Mouse (Mus musculus) forebrain, embryonic 12.5 days (tissue): ENCODE data around the gene Gm13697. TPM values are rescaled to one million over a fixed set of nuclear protein-coding genes. Genes with fewer than 3 reads are reported as not detected.
A peak's percentile ranks its signal among the peaks of the same experiment; 100 is the strongest.
"Not testable (repeated sequence)": the region's sequence is repeated elsewhere in the genome, so short reads cannot be mapped to it uniquely, and the experiment has no call there.

Experiments used
- ATAC-seq: fragments of 200-750 bp; cut with Nextera tagmentation; 2 replicates; pipeline ENCODE4 v1.8.0; 2017; ENCODE audit warnings: moderate TSS enrichment; ENCODE audit not compliant: low FRiP score
- H3K27ac ChIP-seq: fragments of 300-500 bp; sonication (generic); 2 replicates; pipeline ENCODE4 v1.5.1; 2016; ENCODE audit warnings: mild to moderate bottlenecking
- H3K27me3 ChIP-seq: fragments of 300-500 bp; sonication (generic); 2 replicates; pipeline ENCODE4 v1.6.1; 2016; ENCODE audit warnings: mild to moderate bottlenecking
- H3K36me3 ChIP-seq: fragments of 300-500 bp; sonication (generic); replicated peaks from 2 replicates; pipeline ENCODE4 v1.6.1; 2016; ENCODE audit warnings: mild to moderate bottlenecking
- H3K4me1 ChIP-seq: fragments of 300-500 bp; sonication (generic); 2 replicates; pipeline ENCODE4 v1.6.1; 2016
- H3K4me2 ChIP-seq: fragments of 300-500 bp; sonication (generic); 2 replicates; pipeline ENCODE4 v1.6.1; 2016; ENCODE audit warnings: mild to moderate bottlenecking, moderate library complexity
- H3K4me3 ChIP-seq: fragments of 300-500 bp; sonication (generic); replicated peaks from 2 replicates; pipeline ENCODE4 v1.5.1; 2016; ENCODE audit warnings: mild to moderate bottlenecking
- H3K9ac ChIP-seq: fragments of 300-500 bp; sonication (generic); 2 replicates; pipeline ENCODE4 v1.6.1; 2016; ENCODE audit warnings: mild to moderate bottlenecking
- H3K9me3 ChIP-seq: fragments of 300-500 bp; sonication (generic); 2 replicates; pipeline ENCODE4 v1.6.1; 2016
- WGBS: fragments of 180-500 bp; shearing (Covaris S2); methylation state at CpG from one replicate; pipeline ENCODE4 v1.1.7; 2016; 5-methylcytosine and 5-hydroxymethylcytosine counted together
- polyA plus RNA-seq: library from polyadenylated mRNA; unstranded; fragments of >200 nt; fragmentation: Nextera tagmentation; extraction: Ambion mirVana; gene quantifications from 2 replicates; pipeline ENCODE4 v1.2.1, GENCODE M21; 2016

Gene Gm13697
- not detected in 2 replicates for polyA plus RNA-seq

DNA sequence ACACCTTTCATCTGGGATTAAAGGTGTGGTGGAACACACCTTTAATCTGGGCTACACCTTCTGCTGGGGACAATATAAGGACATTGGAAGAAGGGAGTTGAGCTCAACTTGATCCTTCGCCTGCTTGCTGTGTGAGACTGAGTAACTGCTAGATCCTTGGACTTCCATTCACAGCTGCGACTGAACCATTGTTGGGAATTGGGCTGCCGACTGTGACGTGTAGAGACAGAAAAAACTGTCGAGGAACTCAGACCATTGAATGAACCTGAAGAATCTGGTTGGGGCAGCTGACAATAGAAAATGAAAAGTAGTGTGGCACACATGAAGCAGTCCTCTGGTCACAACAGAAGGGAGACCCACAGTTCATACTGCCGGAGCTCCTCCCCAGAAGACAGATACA is at the start of gene Gm13697:
Gene Gm13697 (plus strand): TSS at position 301 of the 400 bp plus-strand sequence.
- H3K36me3 ChIP-seq, H3K9ac ChIP-seq, H3K9me3 ChIP-seq, H3K27ac ChIP-seq, H3K4me1 ChIP-seq, H3K27me3 ChIP-seq, H3K4me3 ChIP-seq, ATAC-seq, H3K4me2 ChIP-seq: not testable (repeated sequence)
- WGBS, result no CpG with 5 or more reads among the region's 6 CpGs

DNA sequence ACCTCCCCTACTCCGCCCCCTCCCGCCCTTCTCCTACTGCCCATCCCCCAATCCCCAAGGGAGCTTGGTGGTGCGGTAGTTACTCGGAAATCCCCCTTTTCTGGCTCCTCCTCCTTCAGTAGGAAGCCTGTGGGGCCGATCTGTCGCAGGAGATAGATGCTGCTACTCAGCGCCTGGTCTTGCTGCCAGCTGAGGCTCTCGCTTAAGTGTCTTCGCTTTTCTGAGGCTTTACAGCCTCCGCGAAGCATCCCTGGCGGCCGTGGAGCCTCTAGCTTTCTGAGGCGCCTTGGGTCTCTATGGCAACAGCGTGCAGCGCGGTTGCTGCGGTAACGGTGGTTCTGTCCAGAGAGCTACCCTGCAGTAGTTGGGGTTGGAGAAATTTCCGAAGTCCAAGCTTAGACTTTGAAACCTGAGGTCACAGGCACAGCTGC is 43.6 kb upstream of the Gm13697 start, which contains the start of gene Zswim2:
Gene Zswim2 (minus strand): TSS at position 298 of the 431 bp plus-strand sequence.
- H3K4me2 ChIP-seq, result peak within 1 kb of the TSS; percentile 51
- peak; percentile 98 for ATAC-seq
- no peaks in the 10 kb centered on the region for H3K36me3 ChIP-seq
- H3K27me3 ChIP-seq, result no peaks in the 10 kb centered on the region
- WGBS, result under 1% methylated on average over 20 of the region's 20 CpGs
- H3K9ac ChIP-seq, result no peak within 1 kb of the TSS
- peaks cover 4% of the 10 kb centered on the region; the same call in 1 of the 2 replicates for H3K4me1 ChIP-seq
- H3K4me3 ChIP-seq, result peak within 1 kb of the TSS; percentile 35
- H3K9me3 ChIP-seq, result no peaks in the 10 kb centered on the region
- peak within 1 kb of the TSS; percentile 5; the same call in 1 of the 2 replicates for H3K27ac ChIP-seq

DNA sequence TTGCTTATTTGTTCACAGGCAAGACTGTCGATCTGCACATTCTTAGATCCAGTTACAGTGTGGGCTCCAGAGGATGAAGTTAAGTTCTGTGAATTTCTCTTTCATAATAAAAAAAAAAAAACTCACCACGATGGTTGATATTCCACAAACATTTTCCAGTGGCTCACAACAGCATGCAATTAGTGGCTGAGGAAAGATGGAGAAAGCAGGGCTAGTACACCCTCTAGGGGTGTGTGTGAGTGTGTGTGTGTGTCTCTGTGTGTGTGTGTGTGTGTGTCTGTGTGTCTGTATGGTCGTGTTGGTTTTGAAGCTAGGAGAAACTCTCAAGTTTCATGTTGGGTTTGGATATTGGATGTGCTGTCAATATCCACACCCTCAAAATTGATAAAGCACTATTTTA is 43.2 kb upstream of the Gm13697 start:
- Histone ChIP-seq H3K4me2 (peak overlapping the region; percentile 51), H3K27me3 (no peaks in the 10 kb centered on the region), H3K4me3 (peak overlapping the region; percentile 35), H3K9ac (no peak overlapping the region), H3K4me1 (peaks cover 4% of the 10 kb centered on the region; the same call in 1 of the 2 replicates), H3K36me3 (no peaks in the 10 kb centered on the region), H3K9me3 (no peaks in the 10 kb centered on the region), H3K27ac (no peak overlapping the region)
- ATAC-seq, result peak; percentile 53; the same call in 1 of the 2 replicates
- 45% methylated on average over 3 of the region's 3 CpGs for WGBS

DNA sequence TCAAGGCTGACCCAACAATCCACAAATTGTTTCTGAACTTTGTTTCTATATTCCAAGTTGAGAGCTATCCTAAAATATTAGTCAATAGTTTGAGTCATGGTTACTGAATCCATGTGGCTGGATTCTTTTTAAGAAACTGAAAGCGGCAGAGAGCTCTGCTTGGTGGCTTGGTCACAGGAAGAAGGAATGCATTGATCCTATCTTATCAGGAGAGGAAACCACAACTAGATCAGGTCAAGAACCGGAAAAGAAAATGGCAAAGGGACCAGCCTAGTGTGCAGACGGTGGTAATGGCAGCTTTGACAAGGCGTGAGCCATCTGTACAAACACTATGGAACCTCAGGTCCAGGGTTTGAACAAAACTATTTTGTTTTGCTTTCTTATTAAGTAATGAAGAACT is 42.8 kb upstream of the Gm13697 start:
- Histone ChIP-seq H3K4me3 (no peak overlapping the region), H3K27me3 (no peaks in the 10 kb centered on the region), H3K4me2 (no peak overlapping the region), H3K9ac (no peak overlapping the region), H3K36me3 (no peaks in the 10 kb centered on the region), H3K9me3 (no peaks in the 10 kb centered on the region), H3K4me1 (peaks cover 4% of the 10 kb centered on the region; the same call in 1 of the 2 replicates), H3K27ac (no peak overlapping the region)
- WGBS, result 81% methylated on average over 4 of the region's 4 CpGs
- ATAC-seq, result no peak

DNA sequence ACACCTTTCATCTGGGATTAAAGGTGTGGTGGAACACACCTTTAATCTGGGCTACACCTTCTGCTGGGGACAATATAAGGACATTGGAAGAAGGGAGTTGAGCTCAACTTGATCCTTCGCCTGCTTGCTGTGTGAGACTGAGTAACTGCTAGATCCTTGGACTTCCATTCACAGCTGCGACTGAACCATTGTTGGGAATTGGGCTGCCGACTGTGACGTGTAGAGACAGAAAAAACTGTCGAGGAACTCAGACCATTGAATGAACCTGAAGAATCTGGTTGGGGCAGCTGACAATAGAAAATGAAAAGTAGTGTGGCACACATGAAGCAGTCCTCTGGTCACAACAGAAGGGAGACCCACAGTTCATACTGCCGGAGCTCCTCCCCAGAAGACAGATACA is 29.1 kb upstream of the Gm13697 start, which contains the start of gene Gm13698:
Gene Gm13698 (plus strand): TSS at position 301 of the 400 bp plus-strand sequence.
- not testable (repeated sequence) for H3K9me3 ChIP-seq, H3K27me3 ChIP-seq, H3K4me1 ChIP-seq, H3K4me3 ChIP-seq, H3K9ac ChIP-seq, ATAC-seq, H3K27ac ChIP-seq, H3K4me2 ChIP-seq, H3K36me3 ChIP-seq
- no CpG with 5 or more reads among the region's 6 CpGs for WGBS

DNA sequence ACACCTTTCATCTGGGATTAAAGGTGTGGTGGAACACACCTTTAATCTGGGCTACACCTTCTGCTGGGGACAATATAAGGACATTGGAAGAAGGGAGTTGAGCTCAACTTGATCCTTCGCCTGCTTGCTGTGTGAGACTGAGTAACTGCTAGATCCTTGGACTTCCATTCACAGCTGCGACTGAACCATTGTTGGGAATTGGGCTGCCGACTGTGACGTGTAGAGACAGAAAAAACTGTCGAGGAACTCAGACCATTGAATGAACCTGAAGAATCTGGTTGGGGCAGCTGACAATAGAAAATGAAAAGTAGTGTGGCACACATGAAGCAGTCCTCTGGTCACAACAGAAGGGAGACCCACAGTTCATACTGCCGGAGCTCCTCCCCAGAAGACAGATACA is 23.3 kb upstream of the Gm13697 start, which contains the start of gene Gm13693:
Gene Gm13693 (plus strand): TSS at position 301 of the 400 bp plus-strand sequence.
- not testable (repeated sequence) for ATAC-seq, H3K36me3 ChIP-seq, H3K9ac ChIP-seq, H3K27me3 ChIP-seq, H3K9me3 ChIP-seq, H3K27ac ChIP-seq, H3K4me2 ChIP-seq, H3K4me1 ChIP-seq, H3K4me3 ChIP-seq
- WGBS, result no CpG with 5 or more reads among the region's 6 CpGs

DNA sequence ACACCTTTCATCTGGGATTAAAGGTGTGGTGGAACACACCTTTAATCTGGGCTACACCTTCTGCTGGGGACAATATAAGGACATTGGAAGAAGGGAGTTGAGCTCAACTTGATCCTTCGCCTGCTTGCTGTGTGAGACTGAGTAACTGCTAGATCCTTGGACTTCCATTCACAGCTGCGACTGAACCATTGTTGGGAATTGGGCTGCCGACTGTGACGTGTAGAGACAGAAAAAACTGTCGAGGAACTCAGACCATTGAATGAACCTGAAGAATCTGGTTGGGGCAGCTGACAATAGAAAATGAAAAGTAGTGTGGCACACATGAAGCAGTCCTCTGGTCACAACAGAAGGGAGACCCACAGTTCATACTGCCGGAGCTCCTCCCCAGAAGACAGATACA is 17.5 kb upstream of the Gm13697 start, which contains the start of gene Gm13695:
Gene Gm13695 (plus strand): TSS at position 301 of the 400 bp plus-strand sequence.
- not testable (repeated sequence) for H3K9ac ChIP-seq, H3K4me1 ChIP-seq, H3K9me3 ChIP-seq, H3K4me3 ChIP-seq, H3K4me2 ChIP-seq, H3K27me3 ChIP-seq, H3K27ac ChIP-seq, ATAC-seq, H3K36me3 ChIP-seq
- no CpG with 5 or more reads among the region's 6 CpGs for WGBS

DNA sequence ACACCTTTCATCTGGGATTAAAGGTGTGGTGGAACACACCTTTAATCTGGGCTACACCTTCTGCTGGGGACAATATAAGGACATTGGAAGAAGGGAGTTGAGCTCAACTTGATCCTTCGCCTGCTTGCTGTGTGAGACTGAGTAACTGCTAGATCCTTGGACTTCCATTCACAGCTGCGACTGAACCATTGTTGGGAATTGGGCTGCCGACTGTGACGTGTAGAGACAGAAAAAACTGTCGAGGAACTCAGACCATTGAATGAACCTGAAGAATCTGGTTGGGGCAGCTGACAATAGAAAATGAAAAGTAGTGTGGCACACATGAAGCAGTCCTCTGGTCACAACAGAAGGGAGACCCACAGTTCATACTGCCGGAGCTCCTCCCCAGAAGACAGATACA is 11.7 kb upstream of the Gm13697 start, which contains the start of gene Gm13696:
Gene Gm13696 (plus strand): TSS at position 301 of the 400 bp plus-strand sequence.
- H3K4me3 ChIP-seq, H3K9me3 ChIP-seq, H3K27ac ChIP-seq, H3K4me1 ChIP-seq, H3K9ac ChIP-seq, H3K27me3 ChIP-seq, H3K4me2 ChIP-seq, H3K36me3 ChIP-seq, ATAC-seq: not testable (repeated sequence)
- no CpG with 5 or more reads among the region's 6 CpGs for WGBS

DNA sequence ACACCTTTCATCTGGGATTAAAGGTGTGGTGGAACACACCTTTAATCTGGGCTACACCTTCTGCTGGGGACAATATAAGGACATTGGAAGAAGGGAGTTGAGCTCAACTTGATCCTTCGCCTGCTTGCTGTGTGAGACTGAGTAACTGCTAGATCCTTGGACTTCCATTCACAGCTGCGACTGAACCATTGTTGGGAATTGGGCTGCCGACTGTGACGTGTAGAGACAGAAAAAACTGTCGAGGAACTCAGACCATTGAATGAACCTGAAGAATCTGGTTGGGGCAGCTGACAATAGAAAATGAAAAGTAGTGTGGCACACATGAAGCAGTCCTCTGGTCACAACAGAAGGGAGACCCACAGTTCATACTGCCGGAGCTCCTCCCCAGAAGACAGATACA is 5.9 kb upstream of the Gm13697 start, which contains the start of gene Gm13694:
Gene Gm13694 (plus strand): TSS at position 301 of the 400 bp plus-strand sequence.
- H3K9me3 ChIP-seq, H3K27ac ChIP-seq, H3K4me2 ChIP-seq, H3K27me3 ChIP-seq, H3K36me3 ChIP-seq, H3K9ac ChIP-seq, H3K4me1 ChIP-seq, ATAC-seq, H3K4me3 ChIP-seq: not testable (repeated sequence)
- WGBS, result no CpG with 5 or more reads among the region's 6 CpGs

DNA sequence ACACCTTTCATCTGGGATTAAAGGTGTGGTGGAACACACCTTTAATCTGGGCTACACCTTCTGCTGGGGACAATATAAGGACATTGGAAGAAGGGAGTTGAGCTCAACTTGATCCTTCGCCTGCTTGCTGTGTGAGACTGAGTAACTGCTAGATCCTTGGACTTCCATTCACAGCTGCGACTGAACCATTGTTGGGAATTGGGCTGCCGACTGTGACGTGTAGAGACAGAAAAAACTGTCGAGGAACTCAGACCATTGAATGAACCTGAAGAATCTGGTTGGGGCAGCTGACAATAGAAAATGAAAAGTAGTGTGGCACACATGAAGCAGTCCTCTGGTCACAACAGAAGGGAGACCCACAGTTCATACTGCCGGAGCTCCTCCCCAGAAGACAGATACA is 5.7 kb downstream of the Gm13697 start, which contains the start of gene Gm13691:
Gene Gm13691 (plus strand): TSS at position 301 of the 400 bp plus-strand sequence.
- ATAC-seq, H3K27me3 ChIP-seq, H3K27ac ChIP-seq, H3K4me2 ChIP-seq, H3K9ac ChIP-seq, H3K4me3 ChIP-seq, H3K9me3 ChIP-seq, H3K36me3 ChIP-seq, H3K4me1 ChIP-seq: not testable (repeated sequence)
- no CpG with 5 or more reads among the region's 6 CpGs for WGBS

DNA sequence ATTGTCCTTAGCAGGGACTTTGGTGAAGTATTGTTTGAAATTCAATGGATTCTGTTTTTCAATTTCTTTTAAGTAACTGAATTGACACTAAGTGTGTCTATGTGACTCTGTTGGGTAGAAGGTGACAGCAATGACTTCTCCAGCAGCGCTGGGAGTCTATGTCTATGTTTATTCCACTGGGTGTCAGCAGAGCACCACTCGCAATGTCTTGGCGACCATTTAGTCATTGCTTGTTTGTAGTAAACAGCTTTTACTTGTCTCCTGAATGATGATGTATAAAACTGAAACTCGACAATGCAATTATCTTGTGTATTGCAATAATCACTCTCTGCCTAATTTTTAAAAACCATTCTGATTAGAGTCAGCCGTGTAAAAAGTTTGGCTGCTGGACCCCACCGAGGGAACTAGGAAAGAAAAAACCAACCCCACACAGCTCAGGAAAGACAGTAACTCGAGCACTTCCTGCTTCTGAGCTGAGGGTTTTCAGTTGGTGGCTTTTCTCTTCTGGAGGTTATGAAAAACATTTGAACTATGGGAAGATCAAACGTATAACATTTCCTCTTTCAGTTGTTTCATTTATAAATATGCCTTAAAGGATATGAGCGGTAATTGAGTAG is 9.2 kb downstream of the Gm13697 start:
- not testable (repeated sequence) for H3K27ac ChIP-seq, H3K4me1 ChIP-seq, ATAC-seq, H3K36me3 ChIP-seq, H3K4me2 ChIP-seq, H3K27me3 ChIP-seq, H3K9ac ChIP-seq, H3K9me3 ChIP-seq, H3K4me3 ChIP-seq
- 75% methylated on average over 8 of the region's 9 CpGs for WGBS

DNA sequence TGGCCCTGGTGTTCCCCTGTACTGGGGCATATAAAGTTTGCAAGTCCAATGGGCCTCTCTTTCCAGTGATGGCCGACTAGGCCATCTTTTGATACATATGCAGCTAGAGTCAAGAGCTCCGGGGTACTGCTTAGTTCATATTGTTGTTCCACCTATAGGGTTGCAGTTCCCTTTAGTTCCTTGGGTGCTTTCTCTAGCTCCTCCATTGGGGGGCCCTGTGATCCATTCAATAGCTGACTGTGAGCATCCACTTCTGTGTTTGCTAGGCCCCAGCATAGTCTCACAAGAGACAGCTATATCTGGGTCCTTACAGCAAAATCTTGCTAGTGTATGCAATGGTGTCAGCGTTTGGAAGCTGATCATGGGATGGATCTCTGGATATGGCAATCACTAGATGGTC is 10.0 kb downstream of the Gm13697 start:
- H3K27ac ChIP-seq, H3K4me2 ChIP-seq, H3K9ac ChIP-seq, H3K4me1 ChIP-seq, H3K4me3 ChIP-seq, H3K27me3 ChIP-seq, ATAC-seq, H3K36me3 ChIP-seq, H3K9me3 ChIP-seq: not testable (repeated sequence)
- WGBS, result 89% methylated on average over 3 of the region's 3 CpGs

DNA sequence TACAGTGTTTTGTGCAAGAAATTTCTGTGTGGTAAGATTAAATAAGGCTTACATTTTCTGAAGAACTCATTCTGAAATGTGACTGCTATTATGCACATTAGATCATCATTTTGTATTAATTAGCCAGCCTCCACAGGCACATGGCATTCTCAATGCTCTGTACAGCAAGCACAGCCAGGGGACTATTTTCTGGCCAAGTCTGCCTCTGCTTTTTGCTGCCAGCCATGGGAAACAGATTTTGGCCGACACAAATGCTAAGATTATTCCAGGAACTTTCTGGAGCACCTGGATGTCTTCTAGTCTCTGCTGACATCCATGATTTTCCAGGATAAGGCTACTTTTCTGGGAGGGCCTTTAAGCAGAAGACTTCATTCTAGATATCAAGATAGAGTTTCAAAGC is 24.4 kb downstream of the Gm13697 start:
- no peak for ATAC-seq
- Histone ChIP-seq H3K27ac (no peak overlapping the region), H3K36me3 (no peaks in the 10 kb centered on the region), H3K4me1 (no peaks in the 10 kb centered on the region), H3K27me3 (no peaks in the 10 kb centered on the region), H3K9ac (no peak overlapping the region), H3K4me2 (no peak overlapping the region), H3K9me3 (no peaks in the 10 kb centered on the region), H3K4me3 (no peak overlapping the region)
- 81% methylated on average over 1 of the region's 1 CpGs for WGBS
